Mouse (Mus musculus) spleen, postnatal 14 days (tissue): ENCODE results near the gene Elf5.

Experiments
- DNase-seq, 2 experiments: peaks; one replicate each; pipeline ENCODE4 v3.0.0; 2021 to 2022; ENCODE audit warnings: low spot score in 2 of 2

Elf5 gene

GRCm38 (mm10) chr2:103476657-103477056, 65.2 kb downstream of the Elf5 start:
- DNase-seq = no peak

GRCm38 (mm10) chr2:103477456-103477855, 66.0 kb downstream of the Elf5 start:
- no peak for DNase-seq

- DNase-seq = no peak
Measured at GRCm38 (mm10) chr2:103478326-103478725, 66.8 kb downstream of the Elf5 start.

GRCm38 (mm10) chr2:103480240-103480639, 68.8 kb downstream of the Elf5 start:
- DNase-seq = peak in 1 of 2 experiments; percentile 23

- DNase-seq = no peak
Measured at GRCm38 (mm10) chr2:103480871-103481270, 69.4 kb downstream of the Elf5 start.

GRCm38 (mm10) chr2:103481314-103482231, 70.1 kb downstream of the Elf5 start:
- no peak for DNase-seq

- DNase-seq = no peak
Measured at GRCm38 (mm10) chr2:103483289-103483985, 71.9 kb downstream of the Elf5 start.

- no peak for DNase-seq
Measured at GRCm38 (mm10) chr2:103483986-103484520, 72.6 kb downstream of the Elf5 start.

GRCm38 (mm10) chr2:103484617-103485401, 73.3 kb downstream of the Elf5 start, which contains the start of gene Cat:
TSS of gene Cat (minus strand) at chr2:103485160.
- peak; percentile 86 to 91 for DNase-seq

- DNase-seq = no peak
Measured at GRCm38 (mm10) chr2:103492526-103492925, 81.0 kb downstream of the Elf5 start.

GRCm38 (mm10) chr2:103493827-103494226, 82.3 kb downstream of the Elf5 start:
- no peak for DNase-seq

- no peak for DNase-seq
Measured at GRCm38 (mm10) chr2:103495633-103496418, 84.3 kb downstream of the Elf5 start.
